Mouse (Mus musculus) midbrain, embryonic 14.5 days (tissue): ENCODE measurements around the gene Zfp975. TPM values are rescaled to one million over a fixed set of nuclear protein-coding genes. Genes with fewer than 3 reads are reported as not detected.
"Not testable (repeated sequence)": the region's sequence is repeated elsewhere in the genome, so short reads cannot be mapped to it uniquely, and the experiment has no call there.

ENCODE experiments used
- ATAC-seq: fragments of 200-750 bp; cut with Nextera tagmentation; 2 replicates; pipeline ENCODE4 v1.8.0; 2017; ENCODE audit warnings: moderate number of reproducible peaks, moderate library complexity; ENCODE audit not compliant: low FRiP score, low TSS enrichment
- DNase-seq: peaks from one replicate; pipeline ENCODE4 v3.0.0-alpha.2; 2015
- H3K27ac ChIP-seq: fragments of 300-500 bp; sonication (generic); replicated peaks from 2 replicates; pipeline ENCODE4 v1.5.1; 2014; ENCODE audit warnings: mild to moderate bottlenecking, low read depth, low read length, moderate library complexity
- H3K27me3 ChIP-seq: fragments of 300-500 bp; sonication (generic); 2 replicates; pipeline ENCODE4 v1.6.1; 2014; ENCODE audit warnings: low read length, control low read depth, mixed read lengths; ENCODE audit not compliant: control insufficient read depth, insufficient read depth
- H3K36me3 ChIP-seq: fragments of 300-500 bp; sonication (generic); 2 replicates; pipeline ENCODE4 v1.6.1; 2014; ENCODE audit warnings: low read length, control low read depth; ENCODE audit not compliant: control insufficient read depth, insufficient read depth
- H3K4me1 ChIP-seq: fragments of 300-500 bp; sonication (generic); 2 replicates; pipeline ENCODE4 v1.6.1; 2014; ENCODE audit warnings: mild to moderate bottlenecking, antibody characterized with exemption, low read length, control low read depth; ENCODE audit not compliant: control insufficient read depth, insufficient read depth
- H3K4me2 ChIP-seq: fragments of 300-500 bp; sonication (generic); 2 replicates; pipeline ENCODE4 v1.6.1; 2014; ENCODE audit warnings: mild to moderate bottlenecking, low read length, moderate library complexity
- H3K4me3 ChIP-seq: fragments of 300-500 bp; sonication (generic); replicated peaks from 2 replicates; pipeline ENCODE4 v1.5.1; 2014; ENCODE audit warnings: low read depth, low read length
- H3K9ac ChIP-seq: fragments of 300-500 bp; sonication (generic); replicated peaks from 2 replicates; pipeline ENCODE4 v1.6.1; 2014; ENCODE audit warnings: mild to moderate bottlenecking, low read length, moderate library complexity
- H3K9me3 ChIP-seq: fragments of 300-500 bp; sonication (generic); 2 replicates; pipeline ENCODE4 v1.6.1; 2016; ENCODE audit warnings: low read length, control low read depth, mixed read lengths; ENCODE audit not compliant: control insufficient read depth
- WGBS: fragments of 180-500 bp; shearing (Covaris S2); extraction: QIAGEN DNeasy Blood & Tissue Kit; methylation state at CpG from one replicate; pipeline ENCODE4 v1.1.7; 2014; 5-methylcytosine and 5-hydroxymethylcytosine counted together
- polyA plus RNA-seq: library from polyadenylated mRNA; unstranded; fragments of >200 nt; fragmentation: Nextera tagmentation; extraction: Ambion mirVana; gene quantifications from 2 replicates; pipeline ENCODE4 v1.2.1, GENCODE M21; 2014

Zfp975 gene
- 7.6 and 8.2 TPM in 2 replicates for polyA plus RNA-seq

GRCm38 (mm10) chr7:42692362-42693158, at the start of gene Zfp975:
TSS of gene Zfp975 (minus strand) at chr7:42692742.
- H3K4me1 ChIP-seq, H3K27me3 ChIP-seq, H3K36me3 ChIP-seq, H3K9me3 ChIP-seq: not testable (repeated sequence)
- peak within 1 kb of the TSS; percentile 55 for H3K4me2 ChIP-seq
- peak within 1 kb of the TSS; percentile 60 for H3K9ac ChIP-seq
- WGBS: under 1% methylated on average over 23 of the region's 23 CpGs
- peak within 1 kb of the TSS; percentile 55 for H3K27ac ChIP-seq
- peak within 1 kb of the TSS; percentile 47 for H3K4me3 ChIP-seq
- ATAC-seq: peak; percentile 99
- peak; percentile 85 for DNase-seq

DNA sequence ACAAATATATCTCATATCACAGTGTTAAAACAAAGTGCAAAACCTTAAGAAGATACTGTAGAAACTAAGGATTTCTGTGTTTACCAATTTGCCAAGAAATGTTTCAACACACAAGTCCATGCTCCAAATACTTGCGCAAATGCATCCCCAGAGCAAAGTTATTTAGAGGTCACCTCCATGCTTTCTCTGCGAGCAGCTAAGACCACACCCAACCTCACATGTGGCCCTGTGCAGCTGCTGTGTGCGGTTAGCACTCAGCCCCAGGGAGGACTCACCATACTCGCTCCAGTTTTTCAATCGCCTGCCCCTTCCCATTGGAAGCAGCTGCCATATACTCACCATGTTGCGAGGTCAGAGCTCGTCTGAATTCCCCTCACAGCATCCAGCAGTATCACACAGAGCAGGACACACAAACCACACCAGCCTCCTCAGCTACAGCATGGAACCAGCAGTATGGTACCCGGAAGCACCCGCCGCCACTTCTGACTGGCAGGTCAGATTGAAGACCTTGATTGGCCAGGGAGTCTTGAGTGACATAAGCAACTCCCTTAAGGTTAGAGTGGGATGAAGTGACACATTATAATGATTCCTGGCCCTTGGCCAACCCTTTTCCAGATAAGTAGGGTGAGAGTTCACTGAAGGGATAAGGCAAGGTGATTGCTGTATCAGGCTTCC, 46.1 kb upstream of the Zfp975 start:
- Histone ChIP-seq H3K36me3 (no peaks in the 10 kb centered on the region), H3K9ac (no peak overlapping the region), H3K27me3 (no peaks in the 10 kb centered on the region), H3K27ac (no peak overlapping the region), H3K9me3 (peaks cover 21% of the 10 kb centered on the region), H3K4me1 (no peaks in the 10 kb centered on the region), H3K4me3 (no peak overlapping the region), H3K4me2 (no peak overlapping the region)
- 89% methylated on average over 10 of the region's 10 CpGs for WGBS
- DNase-seq (no peak), ATAC-seq (no peak)

GRCm38 (mm10) chr7:42726917-42727316, 34.4 kb upstream of the Zfp975 start, which contains the start of gene Gm17067:
TSS of gene Gm17067 (minus strand) at chr7:42727017.
- DNase-seq, H3K27me3 ChIP-seq, H3K4me1 ChIP-seq, H3K9ac ChIP-seq, H3K36me3 ChIP-seq, H3K4me2 ChIP-seq, H3K4me3 ChIP-seq, H3K9me3 ChIP-seq, ATAC-seq, H3K27ac ChIP-seq: not testable (repeated sequence)
- 89% methylated on average over 4 of the region's 4 CpGs for WGBS

- not testable (repeated sequence) for H3K36me3 ChIP-seq, H3K4me1 ChIP-seq, ATAC-seq, H3K27me3 ChIP-seq, H3K9me3 ChIP-seq
- Histone ChIP-seq H3K4me2 (peak overlapping the region; percentile 55), H3K27ac (peak overlapping the region; percentile 55; the same call in 1 of the 2 replicates), H3K4me3 (peak overlapping the region; percentile 47), H3K9ac (peak overlapping the region; percentile 60)
- 3% methylated on average over 4 of the region's 4 CpGs for WGBS
- peak; percentile 29 for DNase-seq
Observed at GRCm38 (mm10) chr7:42693251-42693650, 709 bp upstream of the Zfp975 start.

GRCm38 (mm10) chr7:42680081-42680480, 12.5 kb downstream of the Zfp975 start:
- H3K9ac ChIP-seq, ATAC-seq, DNase-seq, H3K4me1 ChIP-seq, H3K4me3 ChIP-seq, H3K27ac ChIP-seq, H3K27me3 ChIP-seq, H3K36me3 ChIP-seq, H3K4me2 ChIP-seq: not testable (repeated sequence)
- 91% methylated on average over 6 of the region's 6 CpGs for WGBS
- peaks cover 17% of the 10 kb centered on the region for H3K9me3 ChIP-seq

GRCm38 (mm10) chr7:42679646-42680045, 12.9 kb downstream of the Zfp975 start:
- H3K4me1 ChIP-seq, H3K27me3 ChIP-seq, H3K4me3 ChIP-seq, ATAC-seq, H3K9ac ChIP-seq, H3K4me2 ChIP-seq, H3K36me3 ChIP-seq, DNase-seq, H3K27ac ChIP-seq: not testable (repeated sequence)
- peaks cover 17% of the 10 kb centered on the region for H3K9me3 ChIP-seq

DNA sequence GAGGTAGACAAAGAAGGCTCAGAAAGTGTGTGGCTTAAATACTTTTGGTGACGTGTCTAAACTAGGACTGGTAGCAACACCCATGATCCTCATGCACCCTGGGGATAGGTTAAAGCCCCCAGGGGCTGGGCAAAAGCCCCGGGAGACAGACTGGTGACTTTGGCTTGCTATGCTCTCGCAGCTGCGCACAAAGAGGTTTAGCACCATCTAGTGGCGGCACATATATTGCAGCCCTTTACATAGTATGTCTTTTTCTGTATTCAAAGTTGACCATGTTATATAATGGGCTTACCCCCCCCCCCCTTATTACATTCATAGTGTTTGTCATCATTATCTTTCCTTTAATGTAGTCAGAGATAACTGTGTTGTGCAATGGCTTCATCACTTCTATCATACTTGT, 32.4 kb downstream of the Zfp975 start:
- H3K36me3 ChIP-seq, H3K27ac ChIP-seq, H3K4me2 ChIP-seq, H3K4me3 ChIP-seq, DNase-seq, H3K4me1 ChIP-seq, H3K27me3 ChIP-seq, ATAC-seq, H3K9ac ChIP-seq: not testable (repeated sequence)
- H3K9me3 ChIP-seq: peaks cover 41% of the 10 kb centered on the region
- 77% methylated on average over 5 of the region's 5 CpGs for WGBS

DNA sequence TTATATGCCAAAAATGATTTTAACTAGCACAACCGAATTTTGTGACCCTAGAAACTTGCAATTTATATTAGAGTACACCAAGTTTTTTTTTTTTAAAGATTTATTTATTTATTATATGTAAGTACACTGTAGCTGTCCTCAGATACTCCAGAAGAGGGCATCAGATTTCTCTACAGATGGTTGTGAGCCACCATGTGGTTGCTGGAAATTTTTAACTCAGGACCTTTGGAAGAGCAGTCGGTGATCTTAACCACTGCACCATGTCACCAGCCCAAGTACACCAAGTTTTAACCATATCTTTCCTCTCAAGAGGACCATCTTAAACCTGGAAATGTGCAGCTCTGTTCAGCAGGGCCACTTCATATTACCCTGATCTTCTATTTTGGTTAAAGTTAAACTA, 37.3 kb downstream of the Zfp975 start:
- not testable (repeated sequence) for ATAC-seq, H3K36me3 ChIP-seq, H3K4me3 ChIP-seq, H3K4me1 ChIP-seq, H3K4me2 ChIP-seq, H3K27ac ChIP-seq, H3K27me3 ChIP-seq, DNase-seq, H3K9ac ChIP-seq
- peaks cover 30% of the 10 kb centered on the region for H3K9me3 ChIP-seq
- 65% methylated on average over 2 of the region's 2 CpGs for WGBS
